Mouse (Mus musculus) retina, embryonic 14.5 days (tissue): ENCODE measurements around the gene Srd5a2.

ENCODE experiments used
- DNase-seq: peaks from one replicate; pipeline ENCODE4 v3.0.0-alpha.2; 2015; ENCODE audit warnings: low spot score

Srd5a2 gene

GRCm38 (mm10) chr17:73984508-73984907 lies 63.2 kb downstream of the Srd5a2 start:
- DNase-seq, result peak; percentile 19

GRCm38 (mm10) chr17:73982871-73983270 lies 64.8 kb downstream of the Srd5a2 start:
- no peak for DNase-seq

- DNase-seq, result no peak
These were observed 71.7 kb downstream of the Srd5a2 start for GRCm38 (mm10) chr17:73976066-73976465.

DNA sequence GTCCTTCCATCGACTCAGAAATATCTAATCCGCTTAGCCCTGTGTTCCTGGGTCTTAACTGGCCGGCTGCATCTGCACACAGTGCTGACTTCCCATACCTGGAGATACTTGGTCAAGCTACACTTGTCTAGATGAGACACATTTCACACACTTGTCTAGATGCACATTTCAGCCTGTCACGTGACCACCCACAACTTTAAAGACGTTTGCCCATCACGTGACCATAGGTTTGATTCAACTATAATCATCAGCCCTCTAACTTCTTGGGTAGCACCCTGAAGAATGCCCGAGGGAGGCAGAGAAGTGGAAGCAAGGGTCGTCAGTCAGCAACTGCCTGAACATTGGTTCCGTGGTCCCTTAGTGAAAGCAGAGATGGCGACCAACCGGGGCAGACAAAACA lies 75.1 kb downstream of the Srd5a2 start:
- DNase-seq, result no peak

DNA sequence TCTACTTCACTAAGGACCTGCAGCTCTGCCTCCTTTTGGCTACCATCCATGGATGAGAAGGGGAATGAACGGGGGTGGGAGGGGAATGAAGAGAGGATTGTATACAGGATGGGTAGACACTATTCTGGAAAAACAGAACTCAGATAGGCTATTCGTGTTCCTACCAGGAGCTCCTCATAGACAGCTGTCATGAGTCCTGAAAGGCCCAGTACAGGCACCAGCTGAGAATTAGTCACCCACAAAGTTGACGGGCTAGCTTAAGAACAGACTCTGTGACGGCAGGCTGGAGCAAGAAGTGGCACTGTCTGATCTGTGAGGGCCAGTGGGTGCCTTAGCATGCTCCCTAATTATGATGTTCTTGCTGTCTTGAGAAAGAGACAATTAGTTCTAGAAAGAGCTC lies 76.4 kb downstream of the Srd5a2 start:
- DNase-seq, result no peak

DNA sequence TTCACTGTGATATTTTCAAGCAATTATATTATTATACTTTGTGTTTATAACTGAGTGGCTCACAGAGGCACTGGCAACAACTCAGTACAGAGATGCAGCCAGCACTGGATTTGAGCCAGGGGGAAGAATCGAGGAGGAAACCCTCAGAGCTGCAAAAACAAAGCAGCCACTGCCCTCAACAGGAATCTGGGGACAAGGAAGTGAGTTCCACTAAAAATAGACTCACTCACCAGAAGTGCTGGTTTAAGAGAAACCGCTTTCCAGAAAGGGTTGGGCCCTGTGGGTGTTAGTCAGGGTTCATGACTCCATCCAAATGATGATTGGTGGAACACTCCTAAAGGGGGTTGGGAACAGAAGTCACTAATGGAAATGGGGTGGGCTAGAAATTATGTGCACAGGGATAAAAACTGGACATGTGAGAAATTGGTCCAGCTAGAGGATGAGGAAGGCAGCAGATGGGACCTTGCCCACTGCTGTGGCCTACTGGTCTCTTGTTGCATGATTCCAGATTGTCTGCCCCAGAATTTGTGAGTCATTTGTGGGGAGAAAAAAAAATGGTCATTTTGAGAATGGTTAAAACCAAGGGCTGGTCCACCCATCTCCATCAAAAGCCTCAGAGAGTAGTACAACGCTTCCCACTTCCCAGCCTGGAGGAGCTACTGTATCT lies 77.2 kb downstream of the Srd5a2 start:
- no peak for DNase-seq
